Mouse (Mus musculus) midbrain, embryonic 15.5 days (tissue): ENCODE measurements at regions not wholly inside any gene's neighbourhood (a gene's known extent, or its start where the extent isn't known, plus 50 kb on each side); places are given as distances from the start of the nearest gene placed in this dataset.
A peak's percentile ranks its signal among the peaks of the same experiment; 100 is the strongest.

Source experiments
- ATAC-seq: fragments of 200-750 bp; cut with Nextera tagmentation; replicated peaks from 2 replicates; pipeline ENCODE4 v1.8.0; 2017; ENCODE audit warnings: moderate TSS enrichment
- H3K27ac ChIP-seq: fragments of 300-500 bp; sonication (generic); 2 replicates; pipeline ENCODE4 v1.5.1; 2015; ENCODE audit warnings: mild to moderate bottlenecking, inconsistent platforms
- H3K27me3 ChIP-seq: fragments of 300-500 bp; sonication (generic); replicated peaks from 2 replicates; pipeline ENCODE4 v1.6.1; 2015; ENCODE audit warnings: inconsistent platforms
- H3K36me3 ChIP-seq: fragments of 300-500 bp; sonication (generic); replicated peaks from 2 replicates; pipeline ENCODE4 v1.6.1; 2015; ENCODE audit warnings: inconsistent platforms
- H3K4me1 ChIP-seq: fragments of 300-500 bp; sonication (generic); 2 replicates; pipeline ENCODE4 v1.6.1; 2015; ENCODE audit warnings: inconsistent platforms
- H3K4me2 ChIP-seq: fragments of 300-500 bp; sonication (generic); 2 replicates; pipeline ENCODE4 v1.6.1; 2015; ENCODE audit warnings: inconsistent platforms, mild to moderate bottlenecking, moderate library complexity
- H3K4me3 ChIP-seq: fragments of 300-500 bp; sonication (generic); 2 replicates; pipeline ENCODE4 v1.5.1; 2015; ENCODE audit warnings: mild to moderate bottlenecking, inconsistent platforms
- H3K9ac ChIP-seq: fragments of 300-500 bp; sonication (generic); 2 replicates; pipeline ENCODE4 v1.6.1; 2015; ENCODE audit warnings: mild to moderate bottlenecking, inconsistent platforms
- H3K9me3 ChIP-seq: fragments of 300-500 bp; sonication (generic); 2 replicates; pipeline ENCODE4 v1.6.1; 2016; ENCODE audit warnings: inconsistent platforms
- WGBS: fragments of 180-500 bp; shearing (Covaris S2); methylation state at CpG from one replicate; pipeline ENCODE4 v1.1.7; 2015; ENCODE audit warnings: mixed read lengths; 5-methylcytosine and 5-hydroxymethylcytosine counted together

GRCm38 (mm10) chr17:16027989-16028388 lies 197.2 kb upstream of the Rgmb start:
- Histone ChIP-seq H3K4me3 (no peak overlapping the region), H3K9ac (no peak overlapping the region), H3K9me3 (no peaks in the 10 kb centered on the region), H3K27ac (no peak overlapping the region), H3K4me1 (no peaks in the 10 kb centered on the region), H3K27me3 (no peaks in the 10 kb centered on the region), H3K36me3 (no peaks in the 10 kb centered on the region), H3K4me2 (no peak overlapping the region)
- 79% methylated on average over 4 of the region's 4 CpGs for WGBS
- ATAC-seq = no peak

DNA sequence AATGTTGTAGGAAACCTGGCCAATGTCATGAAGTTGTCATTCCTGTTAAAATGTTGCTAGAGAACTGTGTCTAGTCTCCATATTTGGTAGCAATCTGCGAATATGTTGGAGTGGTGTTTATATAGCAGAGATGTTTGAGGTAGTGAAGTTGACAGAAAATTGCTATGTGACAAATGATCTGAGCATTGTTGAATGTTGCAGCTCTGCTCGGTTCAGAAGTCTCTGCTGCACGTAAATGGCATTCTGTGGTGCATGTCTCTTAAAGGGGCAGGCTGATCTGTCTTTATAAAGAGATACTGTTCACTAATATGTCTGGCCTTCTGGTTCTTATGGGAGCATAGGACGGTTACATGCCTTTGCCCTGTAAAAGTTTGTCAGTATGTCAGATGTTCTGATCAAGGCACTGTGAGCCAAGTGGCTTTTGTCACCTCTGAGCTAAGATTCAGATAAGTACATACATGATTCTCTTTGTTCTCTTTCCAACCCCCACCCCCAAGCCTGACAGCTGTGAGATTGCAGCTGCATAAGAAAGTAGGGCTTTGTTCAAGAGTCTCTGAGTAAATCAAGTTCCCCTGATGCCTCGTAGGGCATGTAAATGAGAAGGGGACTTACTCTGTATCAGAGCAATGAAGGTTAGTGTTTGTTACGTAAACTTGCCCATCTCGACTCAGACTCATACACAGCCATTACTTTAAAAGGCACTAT lies 174.2 kb upstream of the Rgmb start:
- ATAC-seq = peak; percentile 90
- Histone ChIP-seq H3K4me1 (peaks cover 9% of the 10 kb centered on the region), H3K9ac (no peak overlapping the region), H3K36me3 (no peaks in the 10 kb centered on the region), H3K27ac (peak overlapping the region; percentile 28; the same call in 1 of the 2 replicates), H3K9me3 (no peaks in the 10 kb centered on the region), H3K4me3 (no peak overlapping the region), H3K27me3 (no peaks in the 10 kb centered on the region), H3K4me2 (no peak overlapping the region)
- WGBS = 21% methylated on average over 7 of the region's 7 CpGs

- Histone ChIP-seq H3K9ac (no peak overlapping the region), H3K4me3 (no peak overlapping the region), H3K36me3 (no peaks in the 10 kb centered on the region), H3K4me1 (peaks cover 9% of the 10 kb centered on the region), H3K4me2 (no peak overlapping the region), H3K9me3 (no peaks in the 10 kb centered on the region), H3K27ac (no peak overlapping the region), H3K27me3 (no peaks in the 10 kb centered on the region)
- WGBS = 83% methylated on average over 4 of the region's 4 CpGs
- ATAC-seq = no peak
These were observed 173.2 kb upstream of the Rgmb start for GRCm38 (mm10) chr17:16004002-16004401.

DNA sequence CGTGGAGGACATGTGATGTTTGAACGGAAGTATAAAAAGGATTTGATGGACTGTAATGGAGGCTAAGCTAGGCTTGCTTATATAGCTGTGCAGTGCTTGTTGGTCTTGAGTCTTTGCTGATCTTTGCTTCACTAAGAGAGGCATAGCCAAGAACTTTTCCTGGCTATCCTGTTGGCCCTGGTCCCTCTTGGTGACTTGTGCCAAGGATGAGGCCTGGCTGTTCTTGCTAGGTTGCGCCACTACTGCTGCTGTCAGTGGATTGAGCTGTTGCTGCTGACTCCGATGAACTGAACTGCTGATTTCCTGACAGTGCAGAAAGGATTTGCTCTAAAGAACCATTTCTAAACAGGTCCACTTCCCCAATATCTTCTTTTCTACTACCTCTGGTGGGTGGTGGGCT lies 167.9 kb upstream of the Rgmb start:
- Histone ChIP-seq H3K4me2 (no peak overlapping the region), H3K36me3 (no peaks in the 10 kb centered on the region), H3K4me1 (peaks cover 5% of the 10 kb centered on the region), H3K4me3 (no peak overlapping the region), H3K27me3 (no peaks in the 10 kb centered on the region), H3K9ac (no peak overlapping the region), H3K9me3 (0 out of 2 replicates have a peak, but pooled peaks cover 5% of the 10 kb centered on the region), H3K27ac (no peak overlapping the region)
- no peak for ATAC-seq
- WGBS = 92% methylated on average over 4 of the region's 4 CpGs

- 57% methylated on average over 1 of the region's 1 CpGs for whole genome bisulfite sequencing
- H3K27me3 ChIP-seq = no peaks in the 10 kb centered on the region
- no peak for ATAC-seq
- no peak overlapping the region for H3K4me2 ChIP-seq
- no peak overlapping the region for H3K4me3 ChIP-seq
- H3K9me3 ChIP-seq = 0 out of 2 replicates have a peak, but pooled peaks cover 5% of the 10 kb centered on the region
- no peak overlapping the region for H3K27ac ChIP-seq
- no peaks in the 10 kb centered on the region for H3K36me3 ChIP-seq
- H3K4me1 ChIP-seq = peaks cover 13% of the 10 kb centered on the region
- H3K9ac ChIP-seq = no peak overlapping the region
These were observed 166.4 kb upstream of the Rgmb start for GRCm38 (mm10) chr17:15997289-15997688.

DNA sequence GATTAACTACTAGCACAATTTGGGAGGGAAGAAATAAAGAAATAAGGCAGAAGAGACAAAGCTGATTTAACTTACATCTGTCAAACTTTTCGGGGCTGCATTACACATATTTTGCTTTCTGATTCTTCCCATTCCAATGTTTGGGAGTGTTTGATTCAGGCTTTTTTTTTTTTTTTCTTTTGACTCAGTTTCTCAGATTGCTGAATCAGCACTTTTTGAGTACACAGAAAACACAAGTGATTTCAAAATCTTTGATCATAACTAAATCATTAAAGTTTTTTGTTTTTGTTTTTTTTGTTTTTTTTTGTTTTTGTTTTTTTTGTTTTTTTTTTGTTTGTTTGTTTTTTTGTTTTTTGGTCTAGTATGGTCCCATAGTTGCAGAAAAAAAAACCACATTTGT lies 164.7 kb upstream of the Rgmb start:
- Histone ChIP-seq H3K36me3 (no peaks in the 10 kb centered on the region), H3K9ac (no peak overlapping the region), H3K27ac (no peak overlapping the region), H3K4me3 (no peak overlapping the region), H3K9me3 (0 out of 2 replicates have a peak, but pooled peaks cover 5% of the 10 kb centered on the region), H3K4me1 (peaks cover 19% of the 10 kb centered on the region), H3K4me2 (no peak overlapping the region), H3K27me3 (no peaks in the 10 kb centered on the region)
- no peak for ATAC-seq
- WGBS = 98% methylated on average over 1 of the region's 1 CpGs

GRCm38 (mm10) chr17:15993361-15994287 lies 162.8 kb upstream of the Rgmb start:
- Histone ChIP-seq H3K27me3 (no peaks in the 10 kb centered on the region), H3K4me1 (peaks cover 28% of the 10 kb centered on the region), H3K27ac (peak overlapping the region; percentile 79), H3K4me2 (no peak overlapping the region), H3K4me3 (no peak overlapping the region), H3K36me3 (no peaks in the 10 kb centered on the region), H3K9me3 (0 out of 2 replicates have a peak, but pooled peaks cover 2% of the 10 kb centered on the region), H3K9ac (no peak overlapping the region)
- ATAC-seq = peak; percentile 79
- 11% methylated on average over 7 of the region's 7 CpGs for WGBS

DNA sequence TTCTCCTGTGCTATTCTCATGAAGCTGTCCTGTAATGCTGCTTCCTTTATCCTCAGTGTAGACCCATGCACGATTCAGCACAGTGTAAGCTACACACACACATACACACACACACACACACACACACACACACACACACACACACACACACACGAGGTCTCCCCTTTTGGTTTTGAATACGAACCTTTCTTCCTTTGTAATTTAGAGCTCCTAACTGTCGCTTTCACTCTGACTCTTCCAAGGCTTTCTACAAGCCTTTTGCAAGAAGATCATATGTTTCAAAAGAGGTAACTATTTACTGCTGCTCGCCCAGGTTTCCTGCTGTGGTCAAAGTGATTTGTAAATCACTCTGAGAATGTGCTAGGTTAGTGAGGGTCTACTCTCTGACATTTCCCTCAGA lies 161.1 kb upstream of the Rgmb start:
- ATAC-seq = no peak
- Histone ChIP-seq H3K4me2 (no peak overlapping the region), H3K9ac (no peak overlapping the region), H3K27me3 (no peaks in the 10 kb centered on the region), H3K4me3 (no peak overlapping the region), H3K9me3 (no peaks in the 10 kb centered on the region), H3K4me1 (peaks cover 28% of the 10 kb centered on the region), H3K36me3 (no peaks in the 10 kb centered on the region), H3K27ac (no peak overlapping the region)
- 45% methylated on average over 5 of the region's 5 CpGs for WGBS

DNA sequence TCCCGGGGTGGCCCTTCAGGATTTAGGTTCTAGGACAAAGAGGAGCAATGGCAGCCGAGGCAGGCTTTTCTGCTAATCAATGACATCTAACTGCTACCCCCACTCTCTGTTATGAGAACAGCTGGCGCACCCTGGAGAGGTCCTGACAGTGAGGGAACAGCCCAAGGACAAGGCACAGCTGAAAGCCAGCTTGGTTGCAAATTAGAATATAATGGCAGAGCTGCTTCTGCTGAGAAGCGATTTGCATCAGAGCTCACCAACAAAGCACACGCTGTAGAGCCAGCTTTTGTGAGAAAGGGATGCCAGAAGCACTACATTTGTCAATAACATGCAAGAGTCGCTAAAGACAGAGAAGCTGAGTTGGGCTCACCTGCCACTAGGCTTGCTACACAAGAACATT lies 159.5 kb upstream of the Rgmb start:
- peak overlapping the region; percentile 2 for H3K4me2 ChIP-seq
- H3K27ac ChIP-seq = peak overlapping the region; percentile 65
- ATAC-seq = peak; percentile 69
- peaks cover 28% of the 10 kb centered on the region for H3K4me1 ChIP-seq
- peak overlapping the region; percentile 8; the same call in 1 of the 2 replicates for H3K9ac ChIP-seq
- no peaks in the 10 kb centered on the region for H3K9me3 ChIP-seq
- WGBS = 2% methylated on average over 6 of the region's 6 CpGs
- H3K27me3 ChIP-seq = no peaks in the 10 kb centered on the region
- no peaks in the 10 kb centered on the region for H3K36me3 ChIP-seq
- no peak overlapping the region for H3K4me3 ChIP-seq

- Histone ChIP-seq H3K27me3 (no peaks in the 10 kb centered on the region), H3K9me3 (no peaks in the 10 kb centered on the region), H3K4me1 (peaks cover 8% of the 10 kb centered on the region), H3K27ac (no peak overlapping the region), H3K4me2 (no peak overlapping the region), H3K4me3 (no peak overlapping the region), H3K9ac (no peak overlapping the region), H3K36me3 (no peaks in the 10 kb centered on the region)
- no peak for ATAC-seq
- 35% methylated on average over 2 of the region's 2 CpGs for WGBS
These were observed 150.7 kb upstream of the Rgmb start for GRCm38 (mm10) chr17:15981558-15981957.

GRCm38 (mm10) chr17:15977374-15978031 lies 146.7 kb upstream of the Rgmb start:
- H3K36me3 ChIP-seq = no peaks in the 10 kb centered on the region
- no peaks in the 10 kb centered on the region for H3K27me3 ChIP-seq
- no peaks in the 10 kb centered on the region for H3K9me3 ChIP-seq
- 13% methylated on average over 7 of the region's 7 CpGs for whole genome bisulfite sequencing
- peak; percentile 95 for ATAC-seq
- H3K4me3 ChIP-seq = no peak overlapping the region
- H3K4me1 ChIP-seq = peaks cover 8% of the 10 kb centered on the region
- peak overlapping the region; percentile 42; the same call in 1 of the 2 replicates for H3K27ac ChIP-seq
- no peak overlapping the region for H3K9ac ChIP-seq
- H3K4me2 ChIP-seq = no peak overlapping the region

- H3K27me3 ChIP-seq = no peaks in the 10 kb centered on the region
- H3K4me2 ChIP-seq = no peak overlapping the region
- H3K4me1 ChIP-seq = no peaks in the 10 kb centered on the region
- no peaks in the 10 kb centered on the region for H3K9me3 ChIP-seq
- H3K4me3 ChIP-seq = no peak overlapping the region
- ATAC-seq = no peak
- WGBS = 91% methylated on average over 3 of the region's 3 CpGs
- no peak overlapping the region for H3K9ac ChIP-seq
- no peaks in the 10 kb centered on the region for H3K36me3 ChIP-seq
- H3K27ac ChIP-seq = no peak overlapping the region
These were observed 140.5 kb upstream of the Rgmb start for GRCm38 (mm10) chr17:15971351-15971685.
